Mouse (Mus musculus): Measurements from ENCODE around the gene Elovl3. TPM values are rescaled to one million over a fixed set of nuclear protein-coding genes. Genes with fewer than 3 reads are reported as not detected.
"Not testable (repeated sequence)": the region's sequence is repeated elsewhere in the genome, so short reads cannot be mapped to it uniquely, and the experiment has no call there.

Gene Elovl3
- total RNA-seq (2015) (not detected in 2 replicates), total RNA-seq (2017) (not detected in 2 replicates)

- ATAC-seq (ENCODE audit: poor library complexity, severe bottlenecking), result no peak
Observed at GRCm38 (mm10) chr19:46131694-46132525, at the start of gene Elovl3. Gene Elovl3, plus strand, starts transcription at chr19:46131897.

DNA sequence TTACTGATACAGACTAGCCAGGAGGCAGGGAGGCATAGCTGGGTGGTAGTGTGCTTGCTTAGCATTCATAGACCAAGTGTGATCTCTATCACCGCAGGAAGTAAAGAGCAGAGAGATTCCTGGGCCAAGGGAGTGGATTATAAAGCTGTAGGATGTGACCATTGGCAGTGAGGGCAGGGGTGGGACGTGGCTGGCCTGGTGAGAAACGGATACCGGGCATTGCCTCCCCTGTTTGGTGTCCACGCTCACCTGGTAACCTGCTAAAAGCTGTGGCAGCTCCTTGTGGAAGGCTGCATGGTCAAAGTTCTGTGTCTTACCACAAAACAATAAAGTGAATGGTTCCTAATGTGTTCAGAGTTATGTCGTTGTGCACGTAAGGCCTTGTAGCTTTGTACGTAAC, 46.5 kb upstream of the Elovl3 start:
- ATAC-seq (ENCODE audit: poor library complexity, severe bottlenecking), result no peak

- ATAC-seq (ENCODE audit: poor library complexity, severe bottlenecking), result peak; percentile 66; the same call in 1 of the 2 replicates
Observed at GRCm38 (mm10) chr19:46086337-46086736, 45.4 kb upstream of the Elovl3 start.

DNA sequence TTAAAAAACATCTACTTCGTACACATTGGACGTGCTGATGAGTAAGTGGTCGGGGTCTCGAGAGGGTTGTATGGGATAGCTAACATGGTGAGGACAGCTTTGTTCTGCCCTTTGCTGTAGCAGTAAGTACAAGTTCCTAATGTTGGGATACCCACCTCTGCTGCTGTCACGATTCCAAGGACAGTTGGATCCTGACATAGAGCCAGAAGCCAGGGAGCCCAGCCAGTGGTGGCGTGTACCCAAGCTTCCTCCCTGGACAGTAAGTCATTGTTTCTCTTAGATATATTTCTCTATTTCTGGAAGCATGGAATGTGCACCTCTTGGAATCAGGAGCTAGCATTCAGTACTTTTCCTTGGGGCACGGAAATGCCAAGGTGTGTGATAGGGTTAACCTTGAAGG, 43.8 kb upstream of the Elovl3 start:
- no peak for ATAC-seq (ENCODE audit: poor library complexity, severe bottlenecking)

DNA sequence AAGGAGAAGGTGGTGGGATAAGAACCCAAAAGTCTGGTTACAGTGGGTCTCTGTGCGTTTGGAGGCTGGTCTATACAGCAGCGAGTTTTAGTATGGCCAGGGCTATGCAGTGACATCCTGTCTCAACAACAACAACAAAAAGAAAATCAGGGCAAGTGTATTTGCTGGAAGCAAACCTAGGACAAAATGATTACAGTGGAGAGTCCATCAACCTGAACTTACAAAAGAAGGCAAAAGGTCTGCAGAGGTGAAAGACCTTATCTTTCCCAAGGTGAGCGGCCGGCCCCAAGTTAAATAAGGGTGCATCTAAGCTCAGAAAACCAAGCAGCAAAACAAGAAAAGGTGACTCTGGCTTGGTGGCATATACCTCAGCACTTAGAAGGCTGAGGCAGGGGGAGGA, 40.1 kb upstream of the Elovl3 start:
- no peak for ATAC-seq (ENCODE audit: poor library complexity, severe bottlenecking)

DNA sequence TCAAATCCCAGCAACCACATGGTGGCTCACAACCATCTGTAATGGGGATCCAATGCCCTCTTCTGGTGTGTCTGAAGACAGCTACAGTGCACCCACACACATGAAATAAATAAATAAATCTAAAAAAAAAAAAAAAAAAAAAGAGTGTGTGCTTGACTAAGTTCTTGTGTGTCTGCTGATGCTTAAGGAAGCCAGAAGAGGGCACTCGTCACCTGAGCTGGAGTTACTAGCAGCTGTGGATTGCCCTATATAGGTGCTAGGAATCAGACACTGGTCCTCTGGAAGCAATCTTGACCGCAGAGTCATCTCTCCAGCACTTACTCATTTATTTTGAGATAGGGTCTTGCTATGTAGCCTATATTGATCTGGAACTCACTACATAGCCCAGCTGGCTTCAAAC, 37.6 kb upstream of the Elovl3 start:
- no peak for ATAC-seq (ENCODE audit: poor library complexity, severe bottlenecking)

DNA sequence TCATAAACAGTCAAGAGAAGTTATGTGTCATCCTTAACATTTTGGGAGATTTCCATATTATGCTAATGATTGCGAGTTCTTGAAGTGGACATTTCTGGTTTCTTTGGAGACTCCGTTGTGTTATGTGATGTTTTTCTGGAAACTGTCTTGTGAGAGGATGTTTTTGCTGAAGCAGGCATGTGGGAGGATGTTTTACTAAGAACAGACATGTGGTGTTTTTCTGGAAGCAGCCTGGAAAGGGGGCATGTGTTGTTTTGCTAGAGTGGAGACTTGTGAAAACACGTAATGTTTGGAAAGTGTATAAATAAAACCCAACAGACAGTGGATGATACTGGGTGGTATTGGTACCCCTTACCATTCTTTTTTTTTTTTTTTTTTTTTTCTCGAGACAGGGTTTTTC, 36.4 kb upstream of the Elovl3 start:
- ATAC-seq (ENCODE audit: poor library complexity, severe bottlenecking), result no peak

- ATAC-seq (ENCODE audit: poor library complexity, severe bottlenecking), result no peak
Observed at GRCm38 (mm10) chr19:46096396-46096795, 35.3 kb upstream of the Elovl3 start.

DNA sequence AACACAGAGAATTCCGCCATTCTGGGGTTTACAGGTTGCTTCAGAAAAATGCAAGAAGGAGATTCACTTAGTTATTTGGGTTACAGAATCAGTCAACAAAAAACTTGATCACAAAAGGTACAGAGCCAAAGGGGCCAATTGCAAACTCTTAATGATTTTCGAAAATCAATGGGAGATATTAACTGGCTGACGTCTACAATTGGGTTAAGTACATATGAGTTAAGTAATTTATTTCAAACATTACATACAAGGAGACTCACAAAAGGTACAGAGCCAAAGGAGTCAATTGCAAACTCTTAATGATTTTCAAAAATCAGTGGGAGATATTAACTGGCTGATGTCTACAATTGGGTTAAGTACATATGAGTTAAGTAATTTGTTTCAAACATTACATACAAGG, 32.1 kb upstream of the Elovl3 start:
- ATAC-seq (ENCODE audit: poor library complexity, severe bottlenecking), result no peak

DNA sequence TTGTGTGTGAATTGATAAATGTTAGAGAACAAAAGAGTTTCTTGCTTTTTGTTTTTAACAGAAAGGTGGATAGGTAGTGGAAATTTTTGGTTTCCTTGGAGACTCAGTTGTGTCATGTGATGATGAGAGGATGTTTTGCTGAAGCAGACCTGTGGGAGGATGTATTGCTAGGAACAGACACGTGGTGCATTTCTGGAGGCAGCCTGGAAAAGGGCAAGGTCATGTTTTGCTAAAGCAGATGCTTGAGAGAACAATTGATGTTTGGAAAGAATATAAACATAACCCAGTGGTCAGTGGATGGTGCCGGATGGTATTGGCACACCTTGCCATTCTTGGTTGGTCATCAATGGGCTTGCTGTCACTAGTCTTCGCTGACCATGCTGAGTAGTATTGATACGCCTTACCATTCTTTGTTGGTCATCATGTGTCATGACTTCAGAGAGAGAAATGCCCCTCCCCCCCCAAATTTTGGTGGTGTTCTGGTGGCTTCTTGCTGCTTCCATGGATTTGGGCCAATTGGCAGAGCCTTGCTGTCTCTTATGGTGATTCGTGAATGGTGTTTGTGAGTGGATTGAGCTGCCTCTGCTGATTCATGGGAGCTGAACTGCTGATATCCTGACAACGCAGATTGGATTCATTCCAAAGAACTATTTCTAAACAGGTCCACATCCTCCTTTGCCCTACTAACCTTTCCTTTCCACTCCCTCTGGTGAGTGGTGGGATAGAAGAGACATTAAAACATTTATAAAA, 28.1 kb upstream of the Elovl3 start:
- no peak for ATAC-seq (ENCODE audit: poor library complexity, severe bottlenecking)

- no peak for ATAC-seq (ENCODE audit: poor library complexity, severe bottlenecking)
Observed at GRCm38 (mm10) chr19:46104187-46104557, 27.5 kb upstream of the Elovl3 start.

GRCm38 (mm10) chr19:46110214-46110613, 21.5 kb upstream of the Elovl3 start:
- peak; percentile 79 for ATAC-seq (ENCODE audit: poor library complexity, severe bottlenecking)

DNA sequence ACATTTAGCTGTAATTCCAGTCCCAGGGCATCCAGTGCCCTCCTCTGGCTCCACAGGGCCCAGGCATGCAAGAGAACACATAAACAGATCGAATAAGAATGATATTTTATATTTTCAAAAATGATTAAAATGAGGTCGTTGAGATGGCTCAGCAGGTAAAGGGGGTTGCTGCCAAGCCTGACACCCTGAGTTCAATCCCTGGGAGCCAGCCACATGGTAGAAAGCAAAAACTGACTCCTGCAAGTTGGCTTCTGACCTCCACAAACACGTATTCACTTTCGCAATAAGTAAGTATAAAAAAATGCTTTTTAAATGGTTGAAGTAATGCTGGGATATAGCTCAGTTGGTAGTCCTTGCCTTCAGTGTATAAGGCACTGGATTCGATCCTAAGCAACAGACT, 20.9 kb upstream of the Elovl3 start:
- no peak for ATAC-seq (ENCODE audit: poor library complexity, severe bottlenecking)

DNA sequence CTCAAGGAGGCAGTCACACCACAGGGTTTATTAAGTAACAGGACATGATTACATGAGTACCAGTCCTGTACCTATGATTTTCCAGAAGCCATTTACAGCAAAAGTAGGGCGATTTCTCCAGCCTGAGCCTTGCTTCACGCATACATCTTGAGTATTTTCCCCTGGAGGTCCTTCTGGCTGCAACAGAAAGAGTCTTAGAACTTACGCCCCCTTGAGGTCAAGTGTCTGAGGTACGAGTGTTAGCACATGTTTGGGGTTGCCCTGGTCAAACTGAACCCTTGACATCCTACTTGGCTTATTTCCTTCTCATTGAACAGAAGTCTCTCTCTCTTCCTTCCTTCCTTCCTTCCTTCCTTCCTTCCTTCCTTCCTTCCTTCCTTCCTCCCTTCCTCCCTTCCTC, 17.1 kb upstream of the Elovl3 start:
- ATAC-seq (ENCODE audit: poor library complexity, severe bottlenecking), result no peak

- ATAC-seq (ENCODE audit: poor library complexity, severe bottlenecking), result no peak
Observed at GRCm38 (mm10) chr19:46119458-46119857, 12.2 kb upstream of the Elovl3 start.

DNA sequence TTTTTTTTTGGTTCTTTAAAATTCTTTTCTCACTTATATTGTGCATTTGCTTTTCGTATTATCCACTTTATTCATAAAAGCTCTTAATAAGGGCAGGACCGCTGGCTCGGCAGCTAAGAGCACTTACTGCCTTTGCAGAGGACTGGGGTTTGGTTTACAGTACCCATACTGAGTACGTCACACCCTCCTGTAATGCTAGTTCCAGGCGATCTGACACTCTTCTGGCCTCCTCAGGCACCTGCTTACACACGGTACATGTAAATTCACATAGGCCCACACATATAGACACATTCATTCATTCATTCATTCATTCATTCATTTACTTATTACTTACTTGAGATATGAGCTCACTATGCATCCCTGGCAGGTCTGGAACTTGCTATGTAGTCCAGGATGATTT, 10.8 kb upstream of the Elovl3 start:
- ATAC-seq (ENCODE audit: poor library complexity, severe bottlenecking), result no peak

- ATAC-seq (ENCODE audit: poor library complexity, severe bottlenecking), result no peak
Observed at GRCm38 (mm10) chr19:46123876-46124275, 7.8 kb upstream of the Elovl3 start.

- ATAC-seq (ENCODE audit: poor library complexity, severe bottlenecking), result no peak
Observed at GRCm38 (mm10) chr19:46124651-46125050, 7.0 kb upstream of the Elovl3 start.

- ATAC-seq (ENCODE audit: poor library complexity, severe bottlenecking), result no peak
Observed at GRCm38 (mm10) chr19:46126301-46126700, 5.4 kb upstream of the Elovl3 start.

- ATAC-seq (ENCODE audit: poor library complexity, severe bottlenecking), result not testable (repeated sequence)
Observed at GRCm38 (mm10) chr19:46129737-46130136, 2.0 kb upstream of the Elovl3 start.

DNA sequence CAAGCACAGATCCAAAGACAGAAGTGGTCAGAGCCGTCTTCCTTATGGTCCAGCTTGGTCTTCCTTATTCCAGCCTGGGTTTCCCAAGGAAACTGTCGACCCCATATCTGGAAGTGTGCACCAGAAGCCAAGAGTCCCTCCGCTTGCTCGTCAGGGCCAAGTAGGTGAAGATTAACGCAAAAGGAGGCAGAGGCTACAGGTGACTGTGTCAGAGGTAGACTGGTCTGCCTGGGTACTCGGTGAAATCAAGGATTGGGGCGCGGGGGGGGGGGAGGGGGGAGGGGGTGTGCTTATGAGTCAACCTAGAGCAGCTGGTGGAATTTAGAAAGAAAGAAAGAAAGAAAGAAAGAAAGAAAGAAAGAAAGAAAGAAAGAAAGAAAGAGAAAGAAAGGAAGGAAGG, 414 bp upstream of the Elovl3 start:
- no peak for ATAC-seq (ENCODE audit: poor library complexity, severe bottlenecking)

- no peak for ATAC-seq (ENCODE audit: poor library complexity, severe bottlenecking)
Observed at GRCm38 (mm10) chr19:46132577-46132976, 880 bp downstream of the Elovl3 start.
